Mouse (Mus musculus) neural tube, embryonic 15.5 days (tissue): ENCODE data around the gene Gm7954. TPM values are rescaled to one million over a fixed set of nuclear protein-coding genes. Genes with fewer than 3 reads are reported as not detected.
"Not testable (repeated sequence)": the region's sequence is repeated elsewhere in the genome, so short reads cannot be mapped to it uniquely, and the experiment has no call there.

Source experiments
- ATAC-seq: fragments of 200-750 bp; cut with Nextera tagmentation; 2 replicates; pipeline ENCODE4 v1.8.0; 2017; ENCODE audit warnings: mild to moderate bottlenecking, moderate TSS enrichment, moderate library complexity; ENCODE audit not compliant: low FRiP score
- H3K27ac ChIP-seq: fragments of 300-500 bp; sonication (generic); replicated peaks from 2 replicates; pipeline ENCODE4 v1.5.1; 2015; ENCODE audit warnings: mild to moderate bottlenecking, inconsistent platforms
- H3K27me3 ChIP-seq: fragments of 300-500 bp; sonication (generic); replicated peaks from 2 replicates; pipeline ENCODE4 v1.6.1; 2015; ENCODE audit warnings: inconsistent platforms
- H3K36me3 ChIP-seq: fragments of 300-500 bp; sonication (generic); 2 replicates; pipeline ENCODE4 v1.6.1; 2015; ENCODE audit warnings: inconsistent platforms
- H3K4me1 ChIP-seq: fragments of 300-500 bp; sonication (generic); 2 replicates; pipeline ENCODE4 v1.6.1; 2015; ENCODE audit warnings: inconsistent platforms
- H3K4me2 ChIP-seq: fragments of 300-500 bp; sonication (generic); 2 replicates; pipeline ENCODE4 v1.6.1; 2015; ENCODE audit warnings: inconsistent platforms, mild to moderate bottlenecking, moderate library complexity
- H3K4me3 ChIP-seq: fragments of 300-500 bp; sonication (generic); replicated peaks from 2 replicates; pipeline ENCODE4 v1.5.1; 2015; ENCODE audit warnings: mild to moderate bottlenecking, inconsistent platforms
- H3K9ac ChIP-seq: fragments of 300-500 bp; sonication (generic); replicated peaks from 2 replicates; pipeline ENCODE4 v1.6.1; 2015; ENCODE audit warnings: mild to moderate bottlenecking, inconsistent platforms
- H3K9me3 ChIP-seq: fragments of 300-500 bp; sonication (generic); replicated peaks from 2 replicates; pipeline ENCODE4 v1.6.1; 2016; ENCODE audit warnings: inconsistent platforms
- whole genome bisulfite sequencing: fragments of 180-500 bp; shearing (Covaris S2); methylation state at CpG from one replicate; pipeline ENCODE4 v1.1.7; 2015; ENCODE audit warnings: mixed read lengths; 5-methylcytosine and 5-hydroxymethylcytosine counted together
- polyA plus RNA-seq: library from polyadenylated mRNA; unstranded; fragments of >200 nt; fragmentation: Nextera tagmentation; extraction: Ambion mirVana; gene quantifications from 2 replicates; pipeline ENCODE4 v1.2.1, GENCODE M21; 2015

Gene Gm7954
- polyA plus RNA-seq = not detected in 2 replicates

- H3K4me3 ChIP-seq, H3K27me3 ChIP-seq, H3K4me1 ChIP-seq, H3K36me3 ChIP-seq, H3K4me2 ChIP-seq, H3K9me3 ChIP-seq, H3K9ac ChIP-seq, H3K27ac ChIP-seq, ATAC-seq: not testable (repeated sequence)
- no CpG with 5 or more reads among the region's 2 CpGs for WGBS
These were observed at the start of gene Gm7954 for GRCm38 (mm10) chr14:41453418-41453817. Gene Gm7954, minus strand, starts transcription at chr14:41453518.

GRCm38 (mm10) chr14:41489385-41489784 lies 36.1 kb upstream of the Gm7954 start, which contains the start of gene Gm3486:
Gene Gm3486, minus strand, starts transcription at chr14:41489485.
- not testable (repeated sequence) for ATAC-seq, H3K9me3 ChIP-seq

GRCm38 (mm10) chr14:41425393-41426075 lies 27.8 kb downstream of the Gm7954 start:
- not testable (repeated sequence) for ATAC-seq, H3K27me3 ChIP-seq, H3K9ac ChIP-seq, H3K4me1 ChIP-seq, H3K36me3 ChIP-seq, H3K9me3 ChIP-seq, H3K27ac ChIP-seq, H3K4me3 ChIP-seq
- WGBS = 27% methylated on average over 13 of the region's 16 CpGs
- H3K4me2 ChIP-seq = peak overlapping the region; percentile 42

More at GRCm38 (mm10) chr14:41489385-41489784, 36.1 kb upstream of the Gm7954 start, which contains the start of gene Gm3486:
- H3K4me1 ChIP-seq, H3K27me3 ChIP-seq, H3K27ac ChIP-seq, H3K9ac ChIP-seq, H3K4me3 ChIP-seq, H3K36me3 ChIP-seq, H3K4me2 ChIP-seq: not testable (repeated sequence)

DNA sequence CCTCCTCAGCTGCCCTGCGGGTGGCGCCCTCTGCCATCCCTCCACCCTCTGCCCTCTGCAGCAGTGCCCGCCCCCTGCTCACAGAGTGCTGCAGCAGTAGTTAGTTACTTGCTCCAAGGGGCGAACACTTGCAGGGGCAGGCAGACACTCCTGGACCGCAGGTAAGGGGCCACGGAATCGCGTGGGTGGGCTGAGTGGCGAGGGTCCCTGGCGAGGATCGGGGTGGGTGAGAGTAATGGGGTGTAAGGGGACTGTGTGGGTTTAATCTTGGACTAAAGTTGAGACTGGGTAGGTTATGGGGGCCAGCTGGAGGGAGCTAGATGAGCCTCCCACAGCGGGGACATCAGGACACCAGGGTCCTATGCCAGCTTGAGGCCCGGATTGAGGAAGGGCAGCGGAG lies 28.6 kb downstream of the Gm7954 start:
- ATAC-seq, H3K27ac ChIP-seq: not testable (repeated sequence)
- 15% methylated on average over 14 of the region's 14 CpGs for WGBS

GRCm38 (mm10) chr14:41408181-41408580 lies 45.1 kb downstream of the Gm7954 start, which contains the start of gene Gm6482:
Gene Gm6482, minus strand, starts transcription at chr14:41408281.
- not testable (repeated sequence) for H3K9me3 ChIP-seq, H3K36me3 ChIP-seq, H3K4me1 ChIP-seq, ATAC-seq, H3K27me3 ChIP-seq, H3K27ac ChIP-seq, H3K4me3 ChIP-seq, H3K9ac ChIP-seq, H3K4me2 ChIP-seq
- WGBS = 80% methylated on average over 1 of the region's 2 CpGs

More for the DNA sequence above, 28.6 kb downstream of the Gm7954 start:
- not testable (repeated sequence) for H3K27me3 ChIP-seq, H3K9me3 ChIP-seq, H3K36me3 ChIP-seq, H3K4me3 ChIP-seq, H3K9ac ChIP-seq, H3K4me1 ChIP-seq
- H3K4me2 ChIP-seq = peak overlapping the region; percentile 42

Other genes starting within 250 kb of the Gm7954 start
- gene Gm2832, start 174.7 kb downstream of the Gm7954 start, polyA plus RNA-seq = 0.36 and 0.46 TPM in 2 replicates
- not detected in 2 replicates for gene Gm5798, start 104.9 kb downstream of the Gm7954 start, polyA plus RNA-seq
- gene Gm7945, start 67.1 kb downstream of the Gm7954 start, polyA plus RNA-seq = 0.12 TPM in 1 of 2 replicates, not detected in the other
- gene Gm6482, start 45.2 kb downstream of the Gm7954 start, polyA plus RNA-seq = not detected in 2 replicates
- gene Gm3486, start 36.0 kb upstream of the Gm7954 start, polyA plus RNA-seq = 0.18 TPM in 1 of 2 replicates, not detected in the other
- gene Gm7970, start 102.1 kb upstream of the Gm7954 start, polyA plus RNA-seq = not detected in 2 replicates
- gene 1700049E17Rik2, start 119.7 kb upstream of the Gm7954 start, polyA plus RNA-seq = not detected in 2 replicates
- gene Gm3072, start 171.1 kb upstream of the Gm7954 start, polyA plus RNA-seq = not detected in 2 replicates
- not detected in 2 replicates for gene Gm3676, start 193.0 kb upstream of the Gm7954 start, polyA plus RNA-seq
- not detected in 2 replicates for gene Gm8068, start 248.4 kb upstream of the Gm7954 start, polyA plus RNA-seq